Mouse (Mus musculus): ENCODE measurements around the gene Def6. TPM values are rescaled to one million over a fixed set of nuclear protein-coding genes. Genes with fewer than 3 reads are reported as not detected.

Gene Def6
- polyA plus RNA-seq, 1 experiment from 2014 or later: 7.2 TPM

GRCm38 (mm10) chr17:28249062-28249461 lies 41.5 kb downstream of the Def6 start:
- Histone ChIP-seq H3K27me3 (ENCODE audit: insufficient read depth, low read length) (no peaks in the 10 kb centered on the region), H3K9ac (replicated peaks; ENCODE audit: low read length) (no peak overlapping the region), H3K4me2 (replicated peaks; ENCODE audit: low read depth, low read length) (no peak overlapping the region), H3K27ac (ENCODE audit: low read length) (no peak overlapping the region), H3K9me3 (ENCODE audit: low read length) (no peaks in the 10 kb centered on the region), H3K36me3 (ENCODE audit: insufficient read depth, low read length) (no peaks in the 10 kb centered on the region), H3K4me3 (ENCODE audit: low read length) (no peak overlapping the region), H3K4me1 (ENCODE audit: insufficient read depth, low read length) (peaks cover 30% of the 10 kb centered on the region)
- 78% methylated on average over 12 of the region's 12 CpGs for WGBS
- ATAC-seq (ENCODE audit: low FRiP score, low TSS enrichment): no peak

GRCm38 (mm10) chr17:28251579-28252280 lies 44.2 kb downstream of the Def6 start:
- Histone ChIP-seq H3K27ac (ENCODE audit: low read length) (peak overlapping the region; percentile 31), H3K9me3 (ENCODE audit: low read length) (no peaks in the 10 kb centered on the region), H3K9ac (replicated peaks; ENCODE audit: low read length) (no peak overlapping the region; the same call in 1 of the 2 replicates), H3K4me1 (ENCODE audit: insufficient read depth, low read length) (peaks cover 47% of the 10 kb centered on the region), H3K4me2 (replicated peaks; ENCODE audit: low read depth, low read length) (no peak overlapping the region), H3K36me3 (ENCODE audit: insufficient read depth, low read length) (no peaks in the 10 kb centered on the region), H3K27me3 (ENCODE audit: insufficient read depth, low read length) (no peaks in the 10 kb centered on the region), H3K4me3 (ENCODE audit: low read length) (no peak overlapping the region)
- no peak for ATAC-seq (ENCODE audit: low FRiP score, low TSS enrichment)
- WGBS: 80% methylated on average over 12 of the region's 12 CpGs

GRCm38 (mm10) chr17:28252281-28252648 lies 44.7 kb downstream of the Def6 start:
- Histone ChIP-seq H3K4me3 (ENCODE audit: low read length) (no peak overlapping the region), H3K27ac (ENCODE audit: low read length) (0 out of 2 replicates have a peak overlapping the region, but pooled peaks have one; percentile 31), H3K4me2 (replicated peaks; ENCODE audit: low read depth, low read length) (no peak overlapping the region), H3K9ac (replicated peaks; ENCODE audit: low read length) (no peak overlapping the region; the same call in 1 of the 2 replicates), H3K27me3 (ENCODE audit: insufficient read depth, low read length) (no peaks in the 10 kb centered on the region), H3K36me3 (ENCODE audit: insufficient read depth, low read length) (no peaks in the 10 kb centered on the region), H3K9me3 (ENCODE audit: low read length) (no peaks in the 10 kb centered on the region), H3K4me1 (ENCODE audit: insufficient read depth, low read length) (peaks cover 47% of the 10 kb centered on the region)
- no peak for ATAC-seq (ENCODE audit: low FRiP score, low TSS enrichment)
- WGBS: 74% methylated on average over 5 of the region's 5 CpGs

GRCm38 (mm10) chr17:28253216-28253615 lies 45.6 kb downstream of the Def6 start:
- Histone ChIP-seq H3K4me2 (replicated peaks; ENCODE audit: low read depth, low read length) (no peak overlapping the region), H3K9me3 (ENCODE audit: low read length) (no peaks in the 10 kb centered on the region), H3K4me3 (ENCODE audit: low read length) (no peak overlapping the region), H3K9ac (replicated peaks; ENCODE audit: low read length) (no peak overlapping the region), H3K4me1 (ENCODE audit: insufficient read depth, low read length) (peaks cover 45% of the 10 kb centered on the region), H3K27ac (ENCODE audit: low read length) (no peak overlapping the region), H3K27me3 (ENCODE audit: insufficient read depth, low read length) (no peaks in the 10 kb centered on the region), H3K36me3 (ENCODE audit: insufficient read depth, low read length) (no peaks in the 10 kb centered on the region)
- peak; percentile 43; the same call in 1 of the 2 replicates for ATAC-seq (ENCODE audit: low FRiP score, low TSS enrichment)
- WGBS: 46% methylated on average over 7 of the region's 7 CpGs

- 25% methylated on average over 4 of the region's 4 CpGs for WGBS
- no peaks in the 10 kb centered on the region for H3K36me3 ChIP-seq (ENCODE audit: insufficient read depth, low read length)
- no peak for ATAC-seq (ENCODE audit: low FRiP score, low TSS enrichment)
- no peak overlapping the region for H3K4me3 ChIP-seq (ENCODE audit: low read length)
- H3K4me1 ChIP-seq (ENCODE audit: insufficient read depth, low read length): peaks cover 45% of the 10 kb centered on the region
- 0 out of 2 replicates have a peak, but pooled peaks cover 3% of the 10 kb centered on the region for H3K9me3 ChIP-seq (ENCODE audit: low read length)
- H3K27me3 ChIP-seq (ENCODE audit: insufficient read depth, low read length): no peaks in the 10 kb centered on the region
- H3K27ac ChIP-seq (ENCODE audit: low read length): peak overlapping the region; percentile 27; the same call in 1 of the 2 replicates
- no peak overlapping the region for H3K4me2 ChIP-seq (replicated peaks; ENCODE audit: low read depth, low read length)
- H3K9ac ChIP-seq (replicated peaks; ENCODE audit: low read length): no peak overlapping the region
Measured at GRCm38 (mm10) chr17:28254804-28255203, 47.2 kb downstream of the Def6 start.

GRCm38 (mm10) chr17:28255651-28256050 lies 48.1 kb downstream of the Def6 start:
- Histone ChIP-seq H3K36me3 (ENCODE audit: insufficient read depth, low read length) (no peaks in the 10 kb centered on the region), H3K4me3 (ENCODE audit: low read length) (no peak overlapping the region), H3K4me1 (ENCODE audit: insufficient read depth, low read length) (peaks cover 45% of the 10 kb centered on the region), H3K9ac (replicated peaks; ENCODE audit: low read length) (peak overlapping the region; percentile 9; the same call in 1 of the 2 replicates), H3K9me3 (ENCODE audit: low read length) (0 out of 2 replicates have a peak, but pooled peaks cover 3% of the 10 kb centered on the region), H3K27me3 (ENCODE audit: insufficient read depth, low read length) (no peaks in the 10 kb centered on the region), H3K4me2 (replicated peaks; ENCODE audit: low read depth, low read length) (no peak overlapping the region), H3K27ac (ENCODE audit: low read length) (peak overlapping the region; percentile 82; the same call in 1 of the 2 replicates)
- WGBS: 23% methylated on average over 5 of the region's 5 CpGs
- ATAC-seq (ENCODE audit: low FRiP score, low TSS enrichment): no peak

GRCm38 (mm10) chr17:28256651-28257328 lies 49.2 kb downstream of the Def6 start:
- Histone ChIP-seq H3K4me1 (ENCODE audit: insufficient read depth, low read length) (peaks cover 49% of the 10 kb centered on the region), H3K9me3 (ENCODE audit: low read length) (0 out of 2 replicates have a peak, but pooled peaks cover 3% of the 10 kb centered on the region), H3K4me2 (replicated peaks; ENCODE audit: low read depth, low read length) (peak overlapping the region; percentile 19; the same call in 1 of the 2 replicates), H3K9ac (replicated peaks; ENCODE audit: low read length) (no peak overlapping the region), H3K27ac (ENCODE audit: low read length) (peak overlapping the region; percentile 82), H3K36me3 (ENCODE audit: insufficient read depth, low read length) (no peaks in the 10 kb centered on the region), H3K4me3 (ENCODE audit: low read length) (no peak overlapping the region), H3K27me3 (ENCODE audit: insufficient read depth, low read length) (no peaks in the 10 kb centered on the region)
- peak; percentile 46; the same call in 1 of the 2 replicates for ATAC-seq (ENCODE audit: low FRiP score, low TSS enrichment)
- WGBS: 48% methylated on average over 13 of the region's 13 CpGs

GRCm38 (mm10) chr17:28258325-28258724 lies 50.7 kb downstream of the Def6 start:
- H3K9me3 ChIP-seq (ENCODE audit: low read length): 0 out of 2 replicates have a peak, but pooled peaks cover 3% of the 10 kb centered on the region
- no peaks in the 10 kb centered on the region for H3K27me3 ChIP-seq (ENCODE audit: insufficient read depth, low read length)
- H3K9ac ChIP-seq (replicated peaks; ENCODE audit: low read length): no peak overlapping the region
- no peak overlapping the region for H3K27ac ChIP-seq (ENCODE audit: low read length)
- no peak for ATAC-seq (ENCODE audit: low FRiP score, low TSS enrichment)
- 93% methylated on average over 9 of the region's 9 CpGs for WGBS
- peaks cover 47% of the 10 kb centered on the region for H3K4me1 ChIP-seq (ENCODE audit: insufficient read depth, low read length)
- H3K4me2 ChIP-seq (replicated peaks; ENCODE audit: low read depth, low read length): no peak overlapping the region
- H3K4me3 ChIP-seq (ENCODE audit: low read length): no peak overlapping the region
- H3K36me3 ChIP-seq (ENCODE audit: insufficient read depth, low read length): no peaks in the 10 kb centered on the region

- H3K36me3 ChIP-seq (ENCODE audit: insufficient read depth, low read length): no peaks in the 10 kb centered on the region
- no peaks in the 10 kb centered on the region for H3K27me3 ChIP-seq (ENCODE audit: insufficient read depth, low read length)
- no peak overlapping the region for H3K4me3 ChIP-seq (ENCODE audit: low read length)
- H3K9me3 ChIP-seq (ENCODE audit: low read length): 0 out of 2 replicates have a peak, but pooled peaks cover 3% of the 10 kb centered on the region
- WGBS: 80% methylated on average over 16 of the region's 16 CpGs
- no peak overlapping the region for H3K9ac ChIP-seq (replicated peaks; ENCODE audit: low read length)
- peaks cover 53% of the 10 kb centered on the region for H3K4me1 ChIP-seq (ENCODE audit: insufficient read depth, low read length)
- ATAC-seq (ENCODE audit: low FRiP score, low TSS enrichment): no peak
- H3K27ac ChIP-seq (ENCODE audit: low read length): no peak overlapping the region
- H3K4me2 ChIP-seq (replicated peaks; ENCODE audit: low read depth, low read length): no peak overlapping the region
Measured at GRCm38 (mm10) chr17:28259890-28260542, 52.4 kb downstream of the Def6 start.

All from kidney, embryonic 16.5 days (tissue).